Mouse (Mus musculus): ENCODE measurements around the gene Ypel2. TPM values are rescaled to one million over a fixed set of nuclear protein-coding genes. Genes with fewer than 3 reads are reported as not detected.
A peak's percentile ranks its signal among the peaks of the same experiment; 100 is the strongest.

Ypel2 gene
- polyA plus RNA-seq, 1 experiment from 2014 or later, result 7.7 TPM

- no peaks in the 10 kb centered on the region for H3K36me3 ChIP-seq (ENCODE audit: control insufficient read depth, insufficient read depth, low read length)
- peak overlapping the region; percentile 19; the same call in 1 of the 2 replicates for H3K4me2 ChIP-seq (ENCODE audit: low read depth, low read length)
These were observed 31.8 kb downstream of the Ypel2 start for GRCm38 (mm10) chr11:86961510-86962303.

DNA sequence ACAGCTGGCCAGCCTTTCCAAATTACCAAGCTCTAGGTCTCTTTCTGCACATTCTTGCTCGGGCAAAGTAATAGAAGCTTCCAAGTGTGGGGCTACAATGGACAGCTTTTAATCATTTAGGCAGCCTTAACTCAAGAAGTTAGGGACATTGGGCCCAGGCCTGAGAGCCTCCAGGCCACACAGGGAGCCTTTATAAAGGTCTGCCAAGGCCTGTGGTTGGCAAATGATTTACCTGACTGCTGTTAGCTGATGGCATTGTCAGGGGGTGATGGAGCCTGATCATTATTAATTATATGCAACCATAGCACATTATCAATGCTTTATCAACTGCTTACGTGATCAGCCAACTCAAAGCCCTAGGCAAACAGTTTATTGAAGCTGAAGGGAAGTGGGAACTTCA lies 33.2 kb downstream of the Ypel2 start:
- no peak for ATAC-seq (ENCODE audit: insufficient read depth, low FRiP score)
- WGBS, result 44% methylated on average over 2 of the region's 2 CpGs
- no peak overlapping the region for H3K4me3 ChIP-seq (replicated peaks; ENCODE audit: low read length)

More at GRCm38 (mm10) chr11:86961510-86962303, 31.8 kb downstream of the Ypel2 start:
- Histone ChIP-seq H3K4me3 (replicated peaks; ENCODE audit: low read length) (no peak overlapping the region), H3K27me3 (ENCODE audit: control insufficient read depth, insufficient read depth, low read length) (no peaks in the 10 kb centered on the region), H3K9ac (ENCODE audit: low read length) (peak overlapping the region; percentile 28; the same call in 1 of the 2 replicates), H3K27ac (ENCODE audit: low read length) (peak overlapping the region; percentile 91), H3K4me1 (ENCODE audit: control insufficient read depth, insufficient read depth, low read length) (peaks cover 73% of the 10 kb centered on the region), H3K9me3 (replicated peaks; ENCODE audit: control insufficient read depth, low read length) (no peaks in the 10 kb centered on the region)
- peak; percentile 89 for ATAC-seq (ENCODE audit: insufficient read depth, low FRiP score)
- WGBS, result 34% methylated on average over 11 of the region's 11 CpGs

DNA sequence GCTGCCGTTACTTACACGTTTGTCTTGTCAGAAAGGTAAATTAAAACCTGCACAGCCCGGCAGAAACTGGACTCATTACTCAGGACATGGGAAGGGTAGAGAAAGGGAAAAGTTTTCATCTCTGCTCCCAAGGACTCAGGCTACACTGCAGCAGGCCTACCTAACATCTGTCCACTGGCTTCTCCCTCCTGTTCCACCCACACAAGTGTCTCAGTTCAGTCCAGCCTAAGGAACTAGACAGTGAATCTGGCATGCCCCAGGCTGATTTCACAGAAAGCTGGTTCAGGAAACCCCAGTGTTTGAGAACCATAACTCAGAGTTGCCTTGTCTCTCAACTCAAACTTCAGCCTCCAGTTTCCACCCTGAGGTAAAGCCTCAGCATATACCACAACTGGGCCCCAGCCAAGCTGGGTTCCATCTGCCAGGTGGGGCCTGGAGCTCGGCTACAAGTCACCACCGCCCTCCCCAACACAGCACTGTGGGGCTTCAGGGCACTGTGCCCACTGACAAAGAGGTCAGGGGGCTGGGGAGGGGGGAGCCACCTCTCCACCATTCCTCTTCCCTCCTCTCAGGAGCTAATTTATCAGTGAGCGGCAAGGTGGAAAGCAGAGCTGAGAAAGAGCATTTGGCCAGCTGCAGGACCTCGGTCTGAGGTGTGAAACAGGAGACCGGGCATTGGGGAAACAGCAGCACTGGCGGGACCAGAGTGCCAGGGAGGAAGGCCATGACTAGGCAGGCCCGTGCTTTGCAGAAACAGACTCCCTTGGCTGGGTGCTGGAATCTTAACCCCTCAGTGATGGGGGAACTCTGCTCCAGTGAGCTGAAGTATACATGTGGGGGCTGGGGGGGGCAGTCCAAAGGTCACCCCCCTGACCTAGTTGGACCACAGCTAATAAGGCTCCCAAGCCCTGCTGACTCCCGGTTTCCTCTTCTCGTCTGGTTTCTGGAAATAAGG lies 34.5 kb downstream of the Ypel2 start:
- peak overlapping the region; percentile 91 for H3K27ac ChIP-seq (ENCODE audit: low read length)
- no peaks in the 10 kb centered on the region for H3K9me3 ChIP-seq (replicated peaks; ENCODE audit: control insufficient read depth, low read length)
- H3K4me2 ChIP-seq (ENCODE audit: low read depth, low read length), result no peak overlapping the region
- no peaks in the 10 kb centered on the region for H3K36me3 ChIP-seq (ENCODE audit: control insufficient read depth, insufficient read depth, low read length)
- peak overlapping the region; percentile 26; the same call in 1 of the 2 replicates for H3K9ac ChIP-seq (ENCODE audit: low read length)
- H3K27me3 ChIP-seq (ENCODE audit: control insufficient read depth, insufficient read depth, low read length), result no peaks in the 10 kb centered on the region
- no peak overlapping the region for H3K4me3 ChIP-seq (replicated peaks; ENCODE audit: low read length)
- 34% methylated on average over 12 of the region's 12 CpGs for WGBS
- H3K4me1 ChIP-seq (ENCODE audit: control insufficient read depth, insufficient read depth, low read length), result peaks cover 82% of the 10 kb centered on the region
- no peak for ATAC-seq (ENCODE audit: insufficient read depth, low FRiP score)

More for the DNA sequence above, 33.2 kb downstream of the Ypel2 start:
- H3K27ac ChIP-seq (ENCODE audit: low read length), result peak overlapping the region; percentile 91
- H3K36me3 ChIP-seq (ENCODE audit: control insufficient read depth, insufficient read depth, low read length), result no peaks in the 10 kb centered on the region
- H3K4me1 ChIP-seq (ENCODE audit: control insufficient read depth, insufficient read depth, low read length), result peaks cover 75% of the 10 kb centered on the region
- no peak overlapping the region for H3K4me2 ChIP-seq (ENCODE audit: low read depth, low read length)
- no peaks in the 10 kb centered on the region for H3K9me3 ChIP-seq (replicated peaks; ENCODE audit: control insufficient read depth, low read length)
- H3K27me3 ChIP-seq (ENCODE audit: control insufficient read depth, insufficient read depth, low read length), result no peaks in the 10 kb centered on the region
- H3K9ac ChIP-seq (ENCODE audit: low read length), result peak overlapping the region; percentile 21; the same call in 1 of the 2 replicates

DNA sequence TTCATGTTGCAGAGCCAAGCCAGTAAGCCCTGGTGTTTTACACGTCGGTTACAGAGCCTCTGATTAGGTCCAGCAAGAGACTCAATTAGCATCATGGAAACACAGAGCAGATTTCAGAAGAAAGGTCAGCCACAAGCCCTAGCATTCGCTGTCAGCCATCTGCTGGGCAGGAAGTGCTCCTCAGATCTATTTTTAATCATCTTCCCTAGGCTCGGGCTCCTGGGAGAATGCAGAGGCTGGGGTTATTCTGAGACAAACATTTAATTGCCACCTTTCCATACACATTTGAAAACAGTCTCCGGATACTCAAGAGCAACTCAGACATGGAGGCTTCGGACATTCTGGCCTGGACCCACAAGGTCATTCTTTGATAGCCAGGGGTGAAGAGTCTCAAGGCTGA lies 35.3 kb downstream of the Ypel2 start:
- Histone ChIP-seq H3K27ac (ENCODE audit: low read length) (peak overlapping the region; percentile 91), H3K4me1 (ENCODE audit: control insufficient read depth, insufficient read depth, low read length) (peaks cover 82% of the 10 kb centered on the region), H3K36me3 (ENCODE audit: control insufficient read depth, insufficient read depth, low read length) (no peaks in the 10 kb centered on the region), H3K4me2 (ENCODE audit: low read depth, low read length) (no peak overlapping the region), H3K9me3 (replicated peaks; ENCODE audit: control insufficient read depth, low read length) (no peaks in the 10 kb centered on the region), H3K9ac (ENCODE audit: low read length) (no peak overlapping the region), H3K27me3 (ENCODE audit: control insufficient read depth, insufficient read depth, low read length) (no peaks in the 10 kb centered on the region), H3K4me3 (replicated peaks; ENCODE audit: low read length) (no peak overlapping the region)
- ATAC-seq (ENCODE audit: insufficient read depth, low FRiP score), result no peak
- WGBS, result 45% methylated on average over 6 of the region's 6 CpGs

DNA sequence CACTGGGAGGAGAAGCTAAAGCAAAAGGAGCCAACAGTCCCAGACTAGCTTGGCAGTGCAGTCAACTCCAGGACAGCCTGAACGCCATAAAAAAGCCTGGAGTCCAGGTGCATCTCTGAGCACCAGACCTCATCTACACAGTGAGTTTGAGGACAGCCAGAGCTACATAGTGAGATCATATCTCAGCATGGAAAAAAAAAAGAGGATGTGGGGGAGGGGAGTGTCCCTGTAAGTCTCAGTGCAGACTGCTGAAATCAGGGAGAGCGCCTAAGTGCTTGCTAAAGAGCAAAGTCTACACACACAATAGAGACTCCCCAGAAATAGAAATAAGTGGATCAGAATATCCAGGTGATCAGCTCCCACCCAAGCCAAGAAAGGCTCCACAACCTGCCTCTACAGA lies 37.1 kb downstream of the Ypel2 start:
- ATAC-seq (ENCODE audit: insufficient read depth, low FRiP score), result no peak
- 38% methylated on average over 2 of the region's 2 CpGs for WGBS

GRCm38 (mm10) chr11:86954616-86955270 lies 38.8 kb downstream of the Ypel2 start:
- Histone ChIP-seq H3K9ac (ENCODE audit: low read length) (no peak overlapping the region), H3K27me3 (ENCODE audit: control insufficient read depth, insufficient read depth, low read length) (no peaks in the 10 kb centered on the region), H3K4me3 (replicated peaks; ENCODE audit: low read length) (no peak overlapping the region), H3K9me3 (replicated peaks; ENCODE audit: control insufficient read depth, low read length) (no peaks in the 10 kb centered on the region), H3K4me2 (ENCODE audit: low read depth, low read length) (no peak overlapping the region), H3K27ac (ENCODE audit: low read length) (peak overlapping the region; percentile 62), H3K36me3 (ENCODE audit: control insufficient read depth, insufficient read depth, low read length) (no peaks in the 10 kb centered on the region), H3K4me1 (ENCODE audit: control insufficient read depth, insufficient read depth, low read length) (peaks cover 68% of the 10 kb centered on the region)
- 47% methylated on average over 15 of the region's 15 CpGs for WGBS
- ATAC-seq (ENCODE audit: insufficient read depth, low FRiP score), result peak; percentile 17; the same call in 1 of the 2 replicates

More for the DNA sequence above, 37.1 kb downstream of the Ypel2 start:
- H3K36me3 ChIP-seq (ENCODE audit: control insufficient read depth, insufficient read depth, low read length), result no peaks in the 10 kb centered on the region
- H3K9me3 ChIP-seq (replicated peaks; ENCODE audit: control insufficient read depth, low read length), result no peaks in the 10 kb centered on the region
- no peaks in the 10 kb centered on the region for H3K27me3 ChIP-seq (ENCODE audit: control insufficient read depth, insufficient read depth, low read length)
- no peak overlapping the region for H3K27ac ChIP-seq (ENCODE audit: low read length)
- peaks cover 71% of the 10 kb centered on the region for H3K4me1 ChIP-seq (ENCODE audit: control insufficient read depth, insufficient read depth, low read length)
- H3K4me3 ChIP-seq (replicated peaks; ENCODE audit: low read length), result no peak overlapping the region
- H3K4me2 ChIP-seq (ENCODE audit: low read depth, low read length), result no peak overlapping the region
- H3K9ac ChIP-seq (ENCODE audit: low read length), result no peak overlapping the region

- Histone ChIP-seq H3K36me3 (ENCODE audit: control insufficient read depth, insufficient read depth, low read length) (no peaks in the 10 kb centered on the region), H3K9me3 (replicated peaks; ENCODE audit: control insufficient read depth, low read length) (no peaks in the 10 kb centered on the region), H3K27me3 (ENCODE audit: control insufficient read depth, insufficient read depth, low read length) (no peaks in the 10 kb centered on the region), H3K4me3 (replicated peaks; ENCODE audit: low read length) (no peak overlapping the region), H3K4me1 (ENCODE audit: control insufficient read depth, insufficient read depth, low read length) (peaks cover 53% of the 10 kb centered on the region), H3K4me2 (ENCODE audit: low read depth, low read length) (no peak overlapping the region), H3K27ac (ENCODE audit: low read length) (peak overlapping the region; percentile 22; the same call in 1 of the 2 replicates), H3K9ac (ENCODE audit: low read length) (0 out of 2 replicates have a peak overlapping the region, but pooled peaks have one; percentile 19)
- WGBS, result 66% methylated on average over 8 of the region's 8 CpGs
- ATAC-seq (ENCODE audit: insufficient read depth, low FRiP score), result no peak
These were observed 40.4 kb downstream of the Ypel2 start for GRCm38 (mm10) chr11:86953096-86953495.

- Histone ChIP-seq H3K4me3 (replicated peaks; ENCODE audit: low read length) (no peak overlapping the region), H3K4me2 (ENCODE audit: low read depth, low read length) (no peak overlapping the region), H3K9me3 (replicated peaks; ENCODE audit: control insufficient read depth, low read length) (no peaks in the 10 kb centered on the region), H3K4me1 (ENCODE audit: control insufficient read depth, insufficient read depth, low read length) (peaks cover 48% of the 10 kb centered on the region), H3K27ac (ENCODE audit: low read length) (peak overlapping the region; percentile 22; the same call in 1 of the 2 replicates), H3K27me3 (ENCODE audit: control insufficient read depth, insufficient read depth, low read length) (no peaks in the 10 kb centered on the region), H3K36me3 (ENCODE audit: control insufficient read depth, insufficient read depth, low read length) (no peaks in the 10 kb centered on the region), H3K9ac (ENCODE audit: low read length) (0 out of 2 replicates have a peak overlapping the region, but pooled peaks have one; percentile 19)
- ATAC-seq (ENCODE audit: insufficient read depth, low FRiP score), result no peak
- 90% methylated on average over 2 of the region's 2 CpGs for WGBS
These were observed 40.8 kb downstream of the Ypel2 start for GRCm38 (mm10) chr11:86952659-86953058.
